Mouse (Mus musculus) neural tube, embryonic 13.5 days (tissue): ENCODE measurements around the gene N4bp3. TPM values are rescaled to one million over a fixed set of nuclear protein-coding genes. Genes with fewer than 3 reads are reported as not detected.
"Not testable (repeated sequence)": the region's sequence is repeated elsewhere in the genome, so short reads cannot be mapped to it uniquely, and the experiment has no call there.

Source experiments
- ATAC-seq: fragments of 200-750 bp; cut with Nextera tagmentation; 2 replicates; pipeline ENCODE4 v1.8.0; 2017; ENCODE audit warnings: low read depth, mild to moderate bottlenecking, moderate TSS enrichment, moderate library complexity
- H3K27ac ChIP-seq: fragments of 300-500 bp; sonication (generic); replicated peaks from 2 replicates; pipeline ENCODE4 v1.5.1; 2015; ENCODE audit warnings: moderate library complexity, mild to moderate bottlenecking, inconsistent platforms
- H3K27me3 ChIP-seq: fragments of 300-500 bp; sonication (generic); 2 replicates; pipeline ENCODE4 v1.6.1; 2015; ENCODE audit warnings: mild to moderate bottlenecking, inconsistent platforms
- H3K36me3 ChIP-seq: fragments of 300-500 bp; sonication (generic); 2 replicates; pipeline ENCODE4 v1.6.1; 2015; ENCODE audit warnings: mild to moderate bottlenecking, inconsistent platforms
- H3K4me1 ChIP-seq: fragments of 300-500 bp; sonication (generic); replicated peaks from 2 replicates; pipeline ENCODE4 v1.6.1; 2015; ENCODE audit warnings: inconsistent platforms
- H3K4me2 ChIP-seq: fragments of 300-500 bp; sonication (generic); 2 replicates; pipeline ENCODE4 v1.6.1; 2015; ENCODE audit warnings: inconsistent platforms, mild to moderate bottlenecking, moderate library complexity
- H3K4me3 ChIP-seq: fragments of 300-500 bp; sonication (generic); 2 replicates; pipeline ENCODE4 v1.5.1; 2015; ENCODE audit warnings: mild to moderate bottlenecking, inconsistent platforms
- H3K9ac ChIP-seq: fragments of 300-500 bp; sonication (generic); 2 replicates; pipeline ENCODE4 v1.6.1; 2015; ENCODE audit warnings: moderate library complexity, mild to moderate bottlenecking, inconsistent platforms
- H3K9me3 ChIP-seq: fragments of 300-500 bp; sonication (generic); 2 replicates; pipeline ENCODE4 v1.6.1; 2016; ENCODE audit warnings: inconsistent platforms
- WGBS: fragments of 180-500 bp; shearing (Covaris S2); methylation state at CpG from one replicate; pipeline ENCODE4 v1.1.7; 2015; 5-methylcytosine and 5-hydroxymethylcytosine counted together
- polyA plus RNA-seq: library from polyadenylated mRNA; unstranded; fragments of >200 nt; fragmentation: Nextera tagmentation; extraction: Ambion mirVana; gene quantifications from 2 replicates; pipeline ENCODE4 v1.2.1, GENCODE M21; 2015

Gene N4bp3
- polyA plus RNA-seq, 1 experiment from 2014 or later = 14.1 TPM

DNA sequence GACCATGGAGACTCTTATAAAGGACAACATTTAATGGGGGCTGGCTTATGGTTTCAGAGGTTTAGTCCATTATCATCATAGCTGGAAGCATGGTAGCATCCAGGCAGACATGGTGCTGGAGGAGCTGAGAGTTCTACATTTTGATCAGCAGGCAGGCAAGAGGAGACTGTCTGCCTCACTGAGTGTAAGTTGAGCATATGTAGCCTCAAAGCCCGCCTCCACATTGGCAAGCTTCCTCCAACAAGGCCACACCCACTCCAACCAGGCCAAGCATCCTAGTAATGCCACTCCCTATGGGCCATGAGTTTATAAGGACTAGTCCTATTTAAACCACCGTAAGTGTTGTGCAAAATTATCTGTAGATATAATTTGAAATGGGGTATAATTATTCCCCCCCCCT, 20.7 kb upstream of the N4bp3 start:
- Histone ChIP-seq H3K4me2 (no peak overlapping the region), H3K4me3 (no peak overlapping the region), H3K27me3 (no peaks in the 10 kb centered on the region), H3K4me1 (no peaks in the 10 kb centered on the region), H3K9ac (no peak overlapping the region), H3K27ac (no peak overlapping the region), H3K9me3 (no peaks in the 10 kb centered on the region), H3K36me3 (no peaks in the 10 kb centered on the region)
- no peak for ATAC-seq
- WGBS = 83% methylated on average over 2 of the region's 2 CpGs

DNA sequence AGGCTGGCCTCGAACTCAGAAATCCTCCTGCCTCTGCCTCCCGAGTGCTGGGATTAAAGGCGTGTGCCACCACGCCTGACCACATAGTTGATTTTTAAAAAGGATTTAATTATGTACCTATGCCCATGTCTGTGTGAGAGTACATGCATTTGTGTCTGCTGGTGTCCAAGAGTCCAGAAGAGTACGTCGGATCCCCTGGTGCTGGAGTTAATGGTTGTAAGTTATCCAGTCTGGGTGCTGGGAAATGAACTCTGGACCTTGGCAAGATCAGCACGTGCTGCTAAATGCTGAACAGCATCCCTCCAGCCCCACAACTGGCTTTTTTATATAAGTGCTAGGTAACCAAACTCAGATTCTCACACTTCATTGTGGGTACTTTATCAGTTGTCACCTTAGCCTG, 20.2 kb upstream of the N4bp3 start:
- no peaks in the 10 kb centered on the region for H3K9me3 ChIP-seq
- no peaks in the 10 kb centered on the region for H3K27me3 ChIP-seq
- H3K4me2 ChIP-seq = no peak overlapping the region
- H3K9ac ChIP-seq = no peak overlapping the region
- H3K36me3 ChIP-seq = no peaks in the 10 kb centered on the region
- no peak overlapping the region for H3K27ac ChIP-seq
- H3K4me3 ChIP-seq = no peak overlapping the region
- 96% methylated on average over 7 of the region's 7 CpGs for whole genome bisulfite sequencing
- no peak for ATAC-seq
- H3K4me1 ChIP-seq = no peaks in the 10 kb centered on the region

DNA sequence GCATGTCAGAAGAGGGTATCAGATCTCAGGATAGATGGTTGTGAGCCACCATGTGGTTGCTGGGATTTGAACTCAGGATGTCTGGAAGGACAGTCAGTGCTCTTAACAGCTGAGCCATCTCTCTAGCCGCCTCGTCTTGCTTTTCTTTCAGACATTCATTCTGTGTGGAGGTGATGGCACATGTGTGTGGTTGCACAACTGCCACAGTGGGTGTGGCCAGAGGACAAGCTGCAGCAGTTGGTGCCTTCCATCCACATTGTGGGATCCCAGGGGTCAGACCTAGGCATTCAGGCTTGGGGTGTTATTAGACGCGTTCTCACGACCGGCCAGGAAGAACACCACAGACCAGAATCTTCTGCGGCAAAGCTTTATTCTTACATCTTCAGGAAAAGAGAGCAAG, 14.1 kb upstream of the N4bp3 start:
- H3K9me3 ChIP-seq, H3K4me2 ChIP-seq, ATAC-seq, H3K9ac ChIP-seq, H3K4me3 ChIP-seq, H3K36me3 ChIP-seq, H3K4me1 ChIP-seq, H3K27me3 ChIP-seq, H3K27ac ChIP-seq: not testable (repeated sequence)
- 95% methylated on average over 7 of the region's 7 CpGs for WGBS

- 59% methylated on average over 7 of the region's 7 CpGs for WGBS
- Histone ChIP-seq H3K4me2 (no peak overlapping the region), H3K36me3 (no peaks in the 10 kb centered on the region), H3K27ac (no peak overlapping the region), H3K27me3 (no peaks in the 10 kb centered on the region), H3K4me1 (peaks cover 12% of the 10 kb centered on the region), H3K4me3 (no peak overlapping the region), H3K9me3 (no peaks in the 10 kb centered on the region), H3K9ac (no peak overlapping the region)
- no peak for ATAC-seq
Measured at GRCm38 (mm10) chr11:51662632-51663031, 12.0 kb upstream of the N4bp3 start.

GRCm38 (mm10) chr11:51661867-51662365, 11.3 kb upstream of the N4bp3 start:
- H3K27me3 ChIP-seq = no peaks in the 10 kb centered on the region
- WGBS = 83% methylated on average over 16 of the region's 16 CpGs
- no peaks in the 10 kb centered on the region for H3K9me3 ChIP-seq
- no peak overlapping the region for H3K4me3 ChIP-seq
- no peaks in the 10 kb centered on the region for H3K36me3 ChIP-seq
- no peak overlapping the region for H3K27ac ChIP-seq
- H3K4me1 ChIP-seq = peaks cover 12% of the 10 kb centered on the region
- no peak for ATAC-seq
- no peak overlapping the region for H3K9ac ChIP-seq
- H3K4me2 ChIP-seq = no peak overlapping the region

GRCm38 (mm10) chr11:51658705-51659104, 8.1 kb upstream of the N4bp3 start:
- H3K27me3 ChIP-seq = no peaks in the 10 kb centered on the region
- H3K27ac ChIP-seq = peak overlapping the region; percentile 57
- 50% methylated on average over 6 of the region's 6 CpGs for WGBS
- H3K9me3 ChIP-seq = no peaks in the 10 kb centered on the region
- no peaks in the 10 kb centered on the region for H3K36me3 ChIP-seq
- ATAC-seq = peak; percentile 82
- H3K4me3 ChIP-seq = no peak overlapping the region
- H3K4me2 ChIP-seq = no peak overlapping the region
- H3K9ac ChIP-seq = no peak overlapping the region
- H3K4me1 ChIP-seq = peaks cover 12% of the 10 kb centered on the region

- peak overlapping the region; percentile 57 for H3K27ac ChIP-seq
- ATAC-seq = 0 out of 2 replicates have a peak, but pooled peaks have one; percentile 2
- 69% methylated on average over 7 of the region's 7 CpGs for WGBS
Measured at GRCm38 (mm10) chr11:51658291-51658690, 7.6 kb upstream of the N4bp3 start.

DNA sequence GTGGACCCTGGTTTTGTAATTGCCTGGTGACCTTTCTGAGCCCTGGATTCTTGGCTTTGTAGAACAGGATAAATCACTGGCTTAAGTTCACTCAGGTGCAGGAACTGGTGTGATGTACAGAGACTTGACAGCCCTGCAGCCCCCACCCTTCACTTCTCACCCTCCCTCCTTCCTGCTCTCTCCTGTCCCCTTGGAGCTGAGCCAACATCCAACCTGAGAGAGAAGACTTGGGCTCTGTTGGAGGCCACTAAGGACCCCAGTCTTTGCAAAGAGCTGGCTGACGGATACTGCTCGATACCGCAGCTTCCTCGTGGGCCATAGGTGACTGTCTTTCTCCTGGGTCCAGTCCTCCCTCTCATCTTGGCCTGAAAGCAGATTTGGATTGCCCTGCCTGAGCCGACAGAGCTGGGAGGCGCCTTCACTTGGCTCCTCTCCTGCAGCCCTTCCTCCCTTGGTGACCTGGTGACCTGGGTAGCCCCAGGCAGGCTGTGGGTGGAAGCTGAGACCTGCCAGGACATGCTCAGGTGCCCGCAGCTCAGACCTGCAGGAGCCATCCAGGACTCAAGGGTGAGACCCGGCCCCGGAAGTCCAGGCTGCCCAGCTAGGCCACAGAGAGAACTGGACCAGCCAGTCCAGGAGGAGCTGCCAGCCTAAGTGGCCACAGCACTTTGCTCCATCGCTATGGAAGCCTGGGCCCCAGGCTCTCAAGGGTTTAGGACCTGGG, 6.3 kb upstream of the N4bp3 start:
- H3K36me3 ChIP-seq = no peaks in the 10 kb centered on the region
- peaks cover 2% of the 10 kb centered on the region; the same call in 1 of the 2 replicates for H3K27me3 ChIP-seq
- H3K4me2 ChIP-seq = no peak overlapping the region
- WGBS = 82% methylated on average over 10 of the region's 10 CpGs
- H3K4me3 ChIP-seq = no peak overlapping the region
- H3K4me1 ChIP-seq = peaks cover 12% of the 10 kb centered on the region
- no peak overlapping the region for H3K27ac ChIP-seq
- ATAC-seq = no peak
- no peak overlapping the region for H3K9ac ChIP-seq
- no peaks in the 10 kb centered on the region for H3K9me3 ChIP-seq

More at GRCm38 (mm10) chr11:51658291-51658690, 7.6 kb upstream of the N4bp3 start:
- peaks cover 12% of the 10 kb centered on the region for H3K4me1 ChIP-seq
- no peaks in the 10 kb centered on the region for H3K9me3 ChIP-seq
- H3K4me3 ChIP-seq = no peak overlapping the region
- H3K4me2 ChIP-seq = no peak overlapping the region
- no peak overlapping the region for H3K9ac ChIP-seq
- H3K36me3 ChIP-seq = no peaks in the 10 kb centered on the region
- H3K27me3 ChIP-seq = no peaks in the 10 kb centered on the region

DNA sequence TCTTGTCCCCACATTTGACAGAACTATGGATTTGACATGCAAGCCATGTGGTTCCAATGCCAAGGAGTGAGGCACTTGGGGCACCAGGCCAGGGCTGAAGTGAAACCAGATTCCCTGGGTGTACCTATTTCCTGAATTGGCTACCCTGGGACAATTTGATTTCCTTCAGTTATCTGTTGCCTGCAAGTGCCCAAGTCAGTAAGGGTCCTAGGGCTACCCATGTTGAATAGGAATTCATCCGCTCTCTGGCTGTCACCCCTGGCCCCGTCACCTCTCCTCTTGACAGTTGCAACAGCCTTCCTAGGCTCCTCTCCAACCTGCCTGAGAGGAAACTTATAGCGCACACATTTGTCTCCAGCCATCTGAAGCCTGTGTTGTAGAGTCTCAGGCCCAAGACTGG, 4.2 kb upstream of the N4bp3 start:
- H3K4me1 ChIP-seq = peaks cover 24% of the 10 kb centered on the region
- H3K9me3 ChIP-seq = no peaks in the 10 kb centered on the region
- no peak overlapping the region for H3K27ac ChIP-seq
- H3K4me3 ChIP-seq = no peak overlapping the region
- H3K9ac ChIP-seq = no peak overlapping the region
- peaks cover 8% of the 10 kb centered on the region for H3K27me3 ChIP-seq
- no peaks in the 10 kb centered on the region for H3K36me3 ChIP-seq
- WGBS = 92% methylated on average over 3 of the region's 3 CpGs
- ATAC-seq = no peak
- no peak overlapping the region for H3K4me2 ChIP-seq

DNA sequence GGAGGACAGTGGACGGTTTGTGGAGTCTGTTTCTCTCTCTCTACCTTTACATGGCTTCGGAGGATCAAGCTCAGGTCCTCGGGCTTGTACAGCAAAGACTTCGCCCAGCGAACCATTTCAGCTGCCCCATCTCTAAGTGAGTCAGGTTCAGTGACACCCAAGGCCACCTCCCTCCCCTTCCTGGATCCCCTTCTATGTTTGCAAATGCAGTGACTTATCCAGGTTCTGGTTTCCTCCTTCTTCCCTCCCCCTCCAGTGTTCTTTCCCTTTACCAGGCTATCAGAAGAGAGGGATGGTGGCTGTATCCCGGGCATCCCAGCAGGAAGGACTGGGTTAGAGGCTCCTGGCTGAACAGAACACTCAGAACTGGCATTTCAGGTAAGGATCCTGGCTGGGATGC, 3.1 kb upstream of the N4bp3 start:
- 87% methylated on average over 6 of the region's 6 CpGs for WGBS
- ATAC-seq = no peak
- no peak overlapping the region for H3K9ac ChIP-seq

DNA sequence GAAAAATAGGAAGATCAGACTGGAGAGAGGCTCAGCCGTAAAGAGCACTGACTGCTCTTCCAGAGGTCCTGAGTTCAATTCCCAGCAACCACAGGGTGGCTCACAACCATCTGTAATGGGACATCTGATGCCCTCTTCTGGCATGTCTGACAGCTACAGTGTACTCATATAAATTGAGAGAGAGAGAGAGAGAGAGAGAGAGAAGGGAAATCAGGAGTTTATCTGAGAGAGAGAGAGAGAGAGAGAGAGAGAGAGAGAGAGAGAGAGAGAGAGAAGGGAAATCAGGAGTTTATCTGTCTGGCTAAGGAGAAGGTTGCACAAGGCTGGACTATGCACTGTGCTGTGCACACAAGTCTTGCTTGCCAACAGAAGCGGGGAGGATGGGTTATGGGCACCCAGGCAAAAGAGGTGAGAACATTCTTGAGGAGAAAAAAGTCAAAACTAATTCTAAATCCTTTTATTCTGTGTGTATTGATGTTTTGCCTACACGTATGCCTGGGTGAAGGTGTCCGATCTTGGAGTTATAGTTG, 2.3 kb upstream of the N4bp3 start:
- H3K9me3 ChIP-seq = no peaks in the 10 kb centered on the region
- no peak overlapping the region for H3K4me2 ChIP-seq
- WGBS = 93% methylated on average over 4 of the region's 4 CpGs
- no peaks in the 10 kb centered on the region for H3K36me3 ChIP-seq
- no peak for ATAC-seq
- no peak overlapping the region for H3K9ac ChIP-seq
- peaks cover 29% of the 10 kb centered on the region for H3K4me1 ChIP-seq
- H3K4me3 ChIP-seq = no peak overlapping the region
- H3K27ac ChIP-seq = no peak overlapping the region
- peaks cover 20% of the 10 kb centered on the region for H3K27me3 ChIP-seq

More for the DNA sequence above, 3.1 kb upstream of the N4bp3 start:
- no peak overlapping the region for H3K4me3 ChIP-seq
- H3K4me1 ChIP-seq = peaks cover 30% of the 10 kb centered on the region
- H3K27me3 ChIP-seq = peaks cover 20% of the 10 kb centered on the region
- H3K4me2 ChIP-seq = no peak overlapping the region
- H3K27ac ChIP-seq = no peak overlapping the region
- H3K36me3 ChIP-seq = no peaks in the 10 kb centered on the region
- H3K9me3 ChIP-seq = no peaks in the 10 kb centered on the region

DNA sequence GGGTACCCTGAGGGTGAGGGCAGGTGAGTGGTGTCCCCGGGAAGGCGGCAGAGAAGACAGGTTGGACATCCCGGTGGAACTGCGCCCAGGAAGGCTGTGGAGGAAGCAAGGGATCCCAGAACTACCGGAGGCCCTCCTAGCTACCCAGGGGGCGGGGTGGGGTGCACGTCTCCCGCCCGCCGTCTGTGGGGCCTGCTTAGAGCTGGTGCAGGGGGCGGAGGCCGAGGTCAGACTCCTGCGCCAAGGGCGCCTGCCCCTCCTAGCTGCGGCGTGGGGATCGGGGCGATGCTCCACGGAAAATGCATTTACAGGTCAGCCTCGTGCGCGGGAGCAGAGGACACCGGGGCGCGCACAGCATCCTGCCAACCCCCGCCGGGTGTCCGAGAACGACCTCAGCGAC, 381 bp downstream of the N4bp3 start:
- Histone ChIP-seq H3K9ac (peak overlapping the region; percentile 80), H3K36me3 (no peaks in the 10 kb centered on the region), H3K4me1 (peaks cover 43% of the 10 kb centered on the region), H3K27ac (0 out of 2 replicates have a peak overlapping the region, but pooled peaks have one; percentile 7), H3K9me3 (no peaks in the 10 kb centered on the region), H3K4me3 (peak overlapping the region; percentile 61), H3K4me2 (peak overlapping the region; percentile 93), H3K27me3 (peaks cover 20% of the 10 kb centered on the region)
- WGBS = under 1% methylated on average over 30 of the region's 30 CpGs
- ATAC-seq = peak; percentile 28; the same call in 1 of the 2 replicates

GRCm38 (mm10) chr11:51649889-51650199, 798 bp downstream of the N4bp3 start:
- ATAC-seq = no peak
- H3K4me1 ChIP-seq = peaks cover 44% of the 10 kb centered on the region
- H3K4me3 ChIP-seq = peak overlapping the region; percentile 61
- no peaks in the 10 kb centered on the region for H3K9me3 ChIP-seq
- 7% methylated on average over 7 of the region's 7 CpGs for WGBS
- no peaks in the 10 kb centered on the region for H3K36me3 ChIP-seq
- no peak overlapping the region for H3K27ac ChIP-seq
- peak overlapping the region; percentile 93 for H3K4me2 ChIP-seq
- peaks cover 20% of the 10 kb centered on the region for H3K27me3 ChIP-seq
- H3K9ac ChIP-seq = peak overlapping the region; percentile 80
